Mouse (Mus musculus) thymus, postnatal 0 days (tissue): Measurements from ENCODE around the gene Rnf20. TPM values are rescaled to one million over a fixed set of nuclear protein-coding genes. Genes with fewer than 3 reads are reported as not detected.
"Not testable (repeated sequence)": the region's sequence is repeated elsewhere in the genome, so short reads cannot be mapped to it uniquely, and the experiment has no call there.

Experiments used
- DNase-seq: peaks from one replicate; pipeline ENCODE4 v3.0.0-alpha.2; 2015; ENCODE audit warnings: low spot score
- polyA plus RNA-seq: library from polyadenylated mRNA; unstranded; fragments of >200 nt; fragmentation: Nextera tagmentation; extraction: Ambion mirVana; gene quantifications from 2 replicates; pipeline ENCODE4 v1.2.1, GENCODE M21; 2015

Gene Rnf20
- 37.5 and 38.6 TPM in 2 replicates for polyA plus RNA-seq

GRCm38 (mm10) chr4:49631319-49632138 is at the start of gene Rnf20:
TSS of gene Rnf20 (plus strand) at chr4:49632006.
- peak; percentile 96 for DNase-seq

GRCm38 (mm10) chr4:49583965-49584831 is 47.6 kb upstream of the Rnf20 start:
- no peak for DNase-seq

GRCm38 (mm10) chr4:49585524-49586101 is 46.2 kb upstream of the Rnf20 start:
- DNase-seq, result no peak

- no peak for DNase-seq
These were observed 45.0 kb upstream of the Rnf20 start for GRCm38 (mm10) chr4:49586811-49587210.

- DNase-seq, result no peak
These were observed 41.7 kb upstream of the Rnf20 start for GRCm38 (mm10) chr4:49590152-49590551.

GRCm38 (mm10) chr4:49596846-49597182 is 35.0 kb upstream of the Rnf20 start:
- DNase-seq, result no peak

GRCm38 (mm10) chr4:49597183-49598100 is 34.4 kb upstream of the Rnf20 start, which contains the start of gene Tmem246:
TSS of gene Tmem246 (minus strand) at chr4:49597876.
- DNase-seq, result no peak

- no peak for DNase-seq
These were observed 28.6 kb upstream of the Rnf20 start for GRCm38 (mm10) chr4:49603161-49603560.

GRCm38 (mm10) chr4:49604016-49604546 is 27.7 kb upstream of the Rnf20 start:
- no peak for DNase-seq

GRCm38 (mm10) chr4:49604616-49605015 is 27.2 kb upstream of the Rnf20 start:
- DNase-seq, result no peak

- no peak for DNase-seq
These were observed 26.3 kb upstream of the Rnf20 start for GRCm38 (mm10) chr4:49605459-49605858.

- DNase-seq, result no peak
These were observed 14.9 kb upstream of the Rnf20 start for GRCm38 (mm10) chr4:49616924-49617323.

GRCm38 (mm10) chr4:49619861-49620260 is 11.9 kb upstream of the Rnf20 start:
- DNase-seq, result not testable (repeated sequence)

GRCm38 (mm10) chr4:49622272-49622671 is 9.5 kb upstream of the Rnf20 start:
- no peak for DNase-seq

- DNase-seq, result no peak
These were observed 7.9 kb upstream of the Rnf20 start for GRCm38 (mm10) chr4:49623916-49624315.

- not testable (repeated sequence) for DNase-seq
These were observed 6.8 kb upstream of the Rnf20 start for GRCm38 (mm10) chr4:49624969-49625368.

- DNase-seq, result peak; percentile 74
These were observed 4.8 kb upstream of the Rnf20 start for GRCm38 (mm10) chr4:49626973-49627372.

GRCm38 (mm10) chr4:49628941-49629340 is 2.9 kb upstream of the Rnf20 start:
- no peak for DNase-seq

- DNase-seq, result no peak
These were observed 304 bp downstream of the Rnf20 start for GRCm38 (mm10) chr4:49632139-49632481.

- no peak for DNase-seq
These were observed 6.0 kb downstream of the Rnf20 start for GRCm38 (mm10) chr4:49637821-49638220.

- no peak for DNase-seq
These were observed 8.1 kb downstream of the Rnf20 start for GRCm38 (mm10) chr4:49639913-49640312.
